Mouse (Mus musculus) heart, postnatal 0 days (tissue): Measurements from ENCODE around the gene Tctex1d2. TPM values are rescaled to one million over a fixed set of nuclear protein-coding genes. Genes with fewer than 3 reads are reported as not detected.

ENCODE experiments used
- ATAC-seq: fragments of 200-750 bp; cut with Nextera tagmentation; 2 replicates; pipeline ENCODE4 v1.8.0; 2017; ENCODE audit warnings: low read depth, moderate number of reproducible peaks, moderate library complexity; ENCODE audit not compliant: insufficient read depth
- DNase-seq: peaks from one replicate; pipeline ENCODE4 v3.0.0-alpha.2; 2016; ENCODE audit warnings: low spot score
- H3K27ac ChIP-seq: fragments of 300-500 bp; sonication (generic); 2 replicates; pipeline ENCODE4 v1.5.1; 2014; ENCODE audit warnings: low read depth, mild to moderate bottlenecking
- H3K27me3 ChIP-seq: fragments of 300-500 bp; sonication (generic); 2 replicates; pipeline ENCODE4 v1.6.1; 2014; ENCODE audit warnings: low read length, mixed read lengths; ENCODE audit not compliant: control insufficient read depth, insufficient read depth
- H3K36me3 ChIP-seq: fragments of 300-500 bp; sonication (generic); replicated peaks from 2 replicates; pipeline ENCODE4 v1.6.1; 2014; ENCODE audit warnings: low read length, mixed read lengths; ENCODE audit not compliant: control insufficient read depth, insufficient read depth
- H3K4me1 ChIP-seq: fragments of 300-500 bp; sonication (generic); 2 replicates; pipeline ENCODE4 v1.6.1; 2014; ENCODE audit warnings: antibody characterized with exemption; ENCODE audit not compliant: control insufficient read depth, insufficient read depth
- H3K4me2 ChIP-seq: fragments of 300-500 bp; sonication (generic); 2 replicates; pipeline ENCODE4 v1.6.1; 2014; ENCODE audit warnings: low read depth, mild to moderate bottlenecking, low read length, moderate library complexity
- H3K4me3 ChIP-seq: fragments of 300-500 bp; sonication (generic); 2 replicates; pipeline ENCODE4 v1.5.1; 2014; ENCODE audit warnings: low read depth, low read length
- H3K9ac ChIP-seq: fragments of 300-500 bp; sonication (generic); replicated peaks from 2 replicates; pipeline ENCODE4 v1.6.1; 2014; ENCODE audit warnings: low read depth, low read length, mixed read lengths
- H3K9me3 ChIP-seq: fragments of 300-500 bp; sonication (generic); replicated peaks from 2 replicates; pipeline ENCODE4 v1.6.1; 2016; ENCODE audit warnings: low read length; ENCODE audit not compliant: control insufficient read depth
- CTCF ChIP-seq: IDR thresholded peaks from 2 replicates; pipeline ENCODE4 v1.5.1; 2016; ENCODE audit warnings: antibody characterized with exemption, control low read depth, low read depth
- EP300 ChIP-seq: IDR thresholded peaks from 2 replicates; pipeline ENCODE4 v1.6.1; 2016; ENCODE audit warnings: antibody characterized with exemption, low read depth
- WGBS: fragments of 180-500 bp; shearing (Covaris S2); extraction: QIAGEN DNeasy Blood & Tissue Kit; methylation state at CpG from one replicate; pipeline ENCODE4 v1.1.7; 2014; 5-methylcytosine and 5-hydroxymethylcytosine counted together
- polyA plus RNA-seq: library from polyadenylated mRNA; unstranded; fragments of >200 nt; fragmentation: Nextera tagmentation; extraction: Ambion mirVana; gene quantifications from 2 replicates; pipeline ENCODE4 v1.2.1, GENCODE M21; 2015
- total RNA-seq: library from RNA; depleted of rRNA; stranded (reverse); fragments of >200 nt; gene quantifications from 2 replicates; pipeline ENCODE4 v1.2.3, GENCODE M21; 2014; ENCODE audit warnings: low replicate concordance

Gene Tctex1d2
- total and polyA plus RNA-seq, 2 experiments from 2014 or later, result 18.1 to 30.3 TPM

DNA sequence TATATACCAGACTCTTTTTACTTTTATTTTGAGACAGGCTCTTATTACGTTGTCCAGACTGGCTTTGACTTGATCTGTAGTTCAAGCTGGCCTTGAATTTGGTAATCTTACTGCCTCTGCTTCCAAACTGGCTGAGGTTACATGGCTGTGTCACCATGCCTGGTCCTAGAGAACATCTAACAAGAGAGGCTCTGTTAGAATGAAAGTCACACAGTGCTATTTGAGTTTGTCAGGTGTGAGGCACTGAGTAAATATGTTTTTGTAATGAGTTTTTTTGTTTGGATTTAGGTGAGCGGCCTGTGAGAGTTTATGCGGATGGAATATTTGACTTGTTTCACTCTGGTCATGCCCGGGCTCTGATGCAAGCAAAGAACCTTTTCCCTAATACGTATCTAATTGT is 42.2 kb downstream of the Tctex1d2 start:
- Histone ChIP-seq H3K4me2 (no peak overlapping the region), H3K9me3 (no peaks in the 10 kb centered on the region), H3K36me3 (peaks cover 39% of the 10 kb centered on the region), H3K9ac (no peak overlapping the region), H3K4me3 (no peak overlapping the region), H3K27me3 (no peaks in the 10 kb centered on the region), H3K4me1 (peaks cover 5% of the 10 kb centered on the region), H3K27ac (no peak overlapping the region)
- ATAC-seq (no peak), DNase-seq (no peak)
- 95% methylated on average over 5 of the region's 5 CpGs for WGBS
- no peak for TF ChIP-seq CTCF
- no peak for TF ChIP-seq EP300

DNA sequence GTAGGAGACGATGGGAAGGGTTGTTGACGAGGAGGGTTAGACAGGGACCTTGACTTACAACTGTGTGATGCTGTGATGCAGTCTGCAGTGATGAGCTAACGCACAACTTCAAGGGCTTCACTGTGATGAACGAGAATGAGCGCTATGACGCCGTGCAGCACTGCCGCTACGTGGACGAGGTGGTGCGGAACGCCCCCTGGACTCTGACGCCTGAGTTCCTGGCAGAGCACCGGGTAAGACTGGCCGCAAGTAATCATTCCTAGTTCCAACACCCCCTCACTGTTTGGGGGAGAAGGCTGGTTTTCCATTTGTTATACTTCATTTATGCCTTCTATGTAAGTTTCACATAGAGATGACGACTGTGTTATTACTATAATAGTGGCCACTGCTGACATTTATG is 43.4 kb downstream of the Tctex1d2 start:
- H3K36me3 ChIP-seq, result peaks cover 45% of the 10 kb centered on the region
- WGBS, result 76% methylated on average over 16 of the region's 16 CpGs
- ATAC-seq (peak; percentile 30; the same call in 1 of the 2 replicates), DNase-seq (no peak)
- peak overlapping the region; percentile 75 for H3K27ac ChIP-seq
- H3K4me2 ChIP-seq, result no peak overlapping the region
- no peaks in the 10 kb centered on the region for H3K27me3 ChIP-seq
- H3K9me3 ChIP-seq, result no peaks in the 10 kb centered on the region
- TF ChIP-seq EP300 (no peak), CTCF (no peak)
- H3K4me3 ChIP-seq, result no peak overlapping the region
- no peak overlapping the region for H3K9ac ChIP-seq
- peaks cover 5% of the 10 kb centered on the region for H3K4me1 ChIP-seq

DNA sequence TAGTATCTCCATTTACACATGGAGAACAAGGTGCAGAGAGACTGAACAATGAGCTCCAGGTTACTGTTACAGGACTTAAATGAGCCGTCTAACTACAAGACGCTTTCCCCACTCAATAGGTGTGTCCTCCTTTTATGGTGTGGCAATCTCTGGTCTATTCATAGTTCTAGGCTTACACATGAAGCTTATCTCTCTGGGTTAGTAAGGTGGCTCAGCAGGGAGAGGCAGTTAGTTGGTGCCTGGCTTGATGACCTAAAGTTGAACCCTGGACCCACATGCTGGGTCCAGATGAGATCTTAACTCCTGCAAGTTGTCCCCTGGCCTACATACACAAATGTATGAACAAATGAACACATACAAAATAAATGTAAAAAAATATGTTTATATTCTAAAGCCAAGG is 43.9 kb downstream of the Tctex1d2 start:
- peak; percentile 77 for DNase-seq
- H3K27me3 ChIP-seq, result no peaks in the 10 kb centered on the region
- H3K9me3 ChIP-seq, result no peaks in the 10 kb centered on the region
- H3K27ac ChIP-seq, result peak overlapping the region; percentile 75
- 29% methylated on average over 2 of the region's 2 CpGs for WGBS
- no peak overlapping the region for H3K9ac ChIP-seq
- H3K4me3 ChIP-seq, result no peak overlapping the region
- H3K4me1 ChIP-seq, result peaks cover 5% of the 10 kb centered on the region; the same call in 1 of the 2 replicates
- H3K4me2 ChIP-seq, result no peak overlapping the region
- peak; percentile 88 for ATAC-seq
- H3K36me3 ChIP-seq, result peaks cover 47% of the 10 kb centered on the region
- TF ChIP-seq CTCF (no peak), EP300 (no peak)

DNA sequence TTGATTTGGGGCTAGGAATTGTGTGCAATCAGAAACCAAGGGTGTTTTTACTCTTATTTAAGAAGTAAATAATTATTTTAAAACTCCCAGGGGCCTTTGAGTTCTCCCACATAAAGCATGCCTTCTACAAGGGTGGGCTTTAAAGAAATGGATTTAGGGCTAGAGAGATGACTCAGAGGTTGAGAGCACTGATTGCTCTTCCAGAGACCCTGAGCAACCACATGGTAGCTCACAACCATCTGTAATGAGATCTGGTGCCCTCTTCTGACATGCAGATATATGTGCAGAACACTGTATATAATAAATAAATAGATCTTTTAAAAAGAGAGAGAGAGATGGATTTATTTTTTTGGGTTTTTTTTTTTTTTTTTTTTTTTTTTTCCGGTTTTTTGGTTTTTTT is 45.4 kb downstream of the Tctex1d2 start:
- H3K4me3 ChIP-seq, result no peak overlapping the region
- H3K27me3 ChIP-seq, result no peaks in the 10 kb centered on the region
- H3K4me1 ChIP-seq, result peaks cover 5% of the 10 kb centered on the region; the same call in 1 of the 2 replicates
- no peak overlapping the region for H3K4me2 ChIP-seq
- no peak overlapping the region for H3K27ac ChIP-seq
- peaks cover 53% of the 10 kb centered on the region for H3K36me3 ChIP-seq
- DNase-seq (no peak), ATAC-seq (no peak)
- WGBS, result 0% methylated on average over 1 of the region's 1 CpGs
- H3K9ac ChIP-seq, result no peak overlapping the region
- no peaks in the 10 kb centered on the region for H3K9me3 ChIP-seq
- no peak for TF ChIP-seq EP300
- TF ChIP-seq CTCF, result no peak

DNA sequence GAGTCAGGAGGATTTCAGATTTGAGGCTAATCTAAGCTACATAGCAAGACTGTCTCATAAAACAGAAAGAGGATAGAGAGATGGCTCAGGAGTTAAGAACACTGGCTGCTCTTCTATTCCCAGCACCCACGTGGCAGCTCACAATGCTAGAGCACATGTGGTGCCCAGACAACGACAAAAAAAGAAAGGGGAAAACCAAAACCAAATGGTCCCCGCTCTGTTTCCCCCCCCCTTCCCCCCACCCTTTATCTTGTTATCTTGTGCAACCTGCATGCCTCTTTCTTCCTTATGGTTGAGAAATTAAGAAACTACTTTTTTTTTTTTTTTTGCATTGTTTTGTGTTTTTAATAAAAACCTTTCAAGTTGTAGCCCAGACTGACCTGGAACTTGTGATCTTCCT is 49.0 kb downstream of the Tctex1d2 start:
- Histone ChIP-seq H3K4me1 (no peaks in the 10 kb centered on the region), H3K9ac (no peak overlapping the region), H3K4me2 (no peak overlapping the region), H3K27ac (no peak overlapping the region), H3K4me3 (no peak overlapping the region), H3K36me3 (peaks cover 80% of the 10 kb centered on the region), H3K9me3 (no peaks in the 10 kb centered on the region), H3K27me3 (no peaks in the 10 kb centered on the region)
- no peak for DNase-seq
- ATAC-seq, result no peak
- TF ChIP-seq EP300, result no peak
- TF ChIP-seq CTCF, result no peak
- WGBS, result 78% methylated on average over 3 of the region's 3 CpGs

DNA sequence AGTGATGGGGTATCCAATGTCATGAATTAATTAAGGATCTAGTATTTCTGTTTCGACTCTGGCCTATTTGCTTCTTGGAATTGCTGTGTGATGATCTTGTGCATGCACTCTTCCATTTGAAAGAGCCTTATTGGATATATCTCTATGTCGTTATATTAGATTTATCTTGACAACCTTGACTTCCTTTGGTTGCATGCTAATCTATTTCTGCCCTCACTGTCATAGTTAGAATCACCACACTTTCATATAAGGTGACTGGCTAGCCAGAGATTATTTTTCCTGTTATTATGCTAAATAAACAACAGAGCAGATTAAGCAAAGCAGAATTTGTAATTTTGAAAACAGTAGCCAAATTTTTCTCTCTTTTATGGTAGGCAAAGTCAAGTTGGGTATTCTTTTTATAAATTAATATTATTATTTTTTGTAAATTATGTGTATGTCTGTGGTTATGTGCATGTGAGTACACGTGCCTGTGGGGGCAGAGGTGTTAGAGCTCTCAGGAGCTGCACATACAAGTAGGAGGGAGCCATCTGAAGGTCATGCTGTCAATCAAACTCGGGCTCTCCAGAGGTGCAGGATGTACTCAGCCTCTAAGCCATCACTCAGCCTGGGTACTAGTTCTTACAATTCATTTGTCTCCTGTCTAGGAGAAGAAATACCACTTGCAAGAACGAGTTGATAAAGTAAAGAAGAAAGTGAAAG is 50.1 kb downstream of the Tctex1d2 start:
- H3K4me1 ChIP-seq, result no peaks in the 10 kb centered on the region
- no peak overlapping the region for H3K4me2 ChIP-seq
- TF ChIP-seq CTCF, result no peak
- TF ChIP-seq EP300, result no peak
- H3K9ac ChIP-seq, result no peak overlapping the region
- DNase-seq, result no peak
- no peaks in the 10 kb centered on the region for H3K9me3 ChIP-seq
- H3K27ac ChIP-seq, result no peak overlapping the region
- no peaks in the 10 kb centered on the region for H3K27me3 ChIP-seq
- H3K4me3 ChIP-seq, result no peak overlapping the region
- WGBS, result 58% methylated on average over 5 of the region's 5 CpGs
- ATAC-seq, result no peak
- H3K36me3 ChIP-seq, result peaks cover 72% of the 10 kb centered on the region
